Comparison of ENCODE assay signal across 25 mouse cellular contexts in genomic region chr16:87711961-87712360, GRCm38 (mm10). TPM values are rescaled to one million over a fixed set of nuclear protein-coding genes. Genes with fewer than 3 reads are reported as not detected.
A peak's percentile ranks its signal among the peaks of the same experiment; 100 is the strongest.
DNase-seq lines count a peak whose midpoint lies in the region; ATAC-seq lines count a peak whose summit lies in the region.
"Had no signal": no experiment of that assay in that cellular context is flagged by ENCODE, and none has a peak within 500 bp of the region (broad histone marks: within the 10 kb centered on the region; RNA-seq: fewer than 3 reads in every experiment).

No protein-coding gene starts in this region.

- no peak for DNase-seq in heart, postnatal 14 days
- peak; percentile 81 for DNase-seq in 416B (ENCODE audit: low read depth)
- DNase-seq: adrenal gland, postnatal 14 days; cerebellum, adult 8-10 months; cerebellum, postnatal 36 days; forebrain, postnatal 0 days; gastrocnemius, postnatal 36 days; kidney, adult 18-20 months; layer of hippocampus, adult 9-11 months; lung, postnatal 36 days; retina, postnatal 1 day; right cerebral cortex, postnatal 25 days had no signal

- WGBS in heart, embryonic 13.5 days, result 69% methylated on average over 2 of the region's 2 CpGs
- WGBS in liver, embryonic 16.5 days (ENCODE audit: insufficient replicate concordance), result 44% methylated on average over 2 of the region's 2 CpGs
- 72% methylated on average over 2 of the region's 2 CpGs for WGBS in kidney, embryonic 15.5 days

- no peak for ATAC-seq in heart, embryonic 13.5 days (ENCODE audit: extremely low read depth, insufficient number of reproducible peaks, low FRiP score, low TSS enrichment)
- peak; percentile 33 for ATAC-seq in granulocyte monocyte progenitor cell, adult 5-6 weeks (replicated peaks; ENCODE audit: poor library complexity, severe bottlenecking)
- ATAC-seq in liver, embryonic 16.5 days (ENCODE audit: low read depth), result no peak
- no peak for ATAC-seq in kidney, embryonic 15.5 days (replicated peaks; ENCODE audit: low FRiP score)
- no peak for ATAC-seq in erythroid progenitor cell, adult 5-6 weeks (replicated peaks; ENCODE audit: low FRiP score, poor library complexity, severe bottlenecking)
- ATAC-seq: forebrain, postnatal 0 days; midbrain, embryonic 16.5 days had no signal

- no peak overlapping the region for H3K9ac ChIP-seq in heart, embryonic 13.5 days
- H3K9ac ChIP-seq in liver, embryonic 16.5 days (ENCODE audit: low read depth, low read length), result no peak overlapping the region
- no peak overlapping the region for H3K9ac ChIP-seq in kidney, embryonic 15.5 days
- H3K9ac ChIP-seq: forebrain, postnatal 0 days; limb, embryonic 13.5 days; lung, embryonic 15.5 days; neural tube, embryonic 13.5 days had no signal

- H3K27ac ChIP-seq in heart, embryonic 13.5 days (replicated peaks), result no peak overlapping the region; the same call in 1 of the 2 replicates
- peak overlapping the region; percentile 96 for H3K27ac ChIP-seq in liver, embryonic 16.5 days (ENCODE audit: low read length)
- H3K27ac ChIP-seq in kidney, embryonic 15.5 days, result no peak overlapping the region
- H3K27ac ChIP-seq: hindbrain, embryonic 10.5 days; kidney, postnatal 0 days; limb, embryonic 13.5 days; lung, embryonic 15.5 days; midbrain, embryonic 10.5 days; neural tube, embryonic 13.5 days had no signal

- H3K27me3 ChIP-seq in heart, embryonic 13.5 days (replicated peaks), result no peaks in the 10 kb centered on the region
- H3K27me3 ChIP-seq in liver, embryonic 16.5 days (ENCODE audit: control insufficient read depth, insufficient read depth, low read depth, low read length), result no peaks in the 10 kb centered on the region
- H3K27me3 ChIP-seq in kidney, embryonic 15.5 days, result no peaks in the 10 kb centered on the region
- H3K27me3 ChIP-seq: limb, embryonic 13.5 days; lung, embryonic 15.5 days; neural tube, embryonic 13.5 days had no signal

- H3K4me3 ChIP-seq in heart, embryonic 13.5 days, result peak overlapping the region; percentile 24; the same call in 1 of the 2 replicates
- no peak overlapping the region for H3K4me3 ChIP-seq in liver, embryonic 16.5 days (ENCODE audit: low read depth, low read length)
- no peak overlapping the region for H3K4me3 ChIP-seq in kidney, embryonic 15.5 days (replicated peaks)
- H3K4me3 ChIP-seq: hindbrain, embryonic 10.5 days; limb, embryonic 13.5 days; lung, embryonic 15.5 days; midbrain, embryonic 10.5 days; myocyte; neural tube, embryonic 13.5 days had no signal

- H3K4me1 ChIP-seq in heart, embryonic 13.5 days, result peaks cover 85% of the 10 kb centered on the region
- peaks cover 61% of the 10 kb centered on the region for H3K4me1 ChIP-seq in liver, embryonic 16.5 days (ENCODE audit: control insufficient read depth, low read depth, low read length)
- H3K4me1 ChIP-seq in kidney, embryonic 15.5 days, result peaks cover 67% of the 10 kb centered on the region

- peak overlapping the region; percentile 48; the same call in 1 of the 2 replicates for H3K4me2 ChIP-seq in heart, embryonic 13.5 days
- peak overlapping the region; percentile 69; the same call in 1 of the 2 replicates for H3K4me2 ChIP-seq in liver, embryonic 16.5 days (ENCODE audit: low read depth, low read length)
- H3K4me2 ChIP-seq in kidney, embryonic 15.5 days, result no peak overlapping the region
- H3K4me2 ChIP-seq: limb, embryonic 13.5 days; lung, embryonic 15.5 days; neural tube, embryonic 13.5 days had no signal

- no peaks in the 10 kb centered on the region for H3K9me3 ChIP-seq in heart, embryonic 13.5 days
- H3K9me3 ChIP-seq in liver, embryonic 16.5 days (replicated peaks; ENCODE audit: control insufficient read depth, low read length), result no peaks in the 10 kb centered on the region
- no peaks in the 10 kb centered on the region for H3K9me3 ChIP-seq in kidney, embryonic 15.5 days (replicated peaks)
- H3K9me3 ChIP-seq: hindbrain, embryonic 10.5 days; limb, embryonic 13.5 days; lung, embryonic 15.5 days; midbrain, embryonic 10.5 days; neural tube, embryonic 13.5 days had no signal

- intact Hi-C loops in heart, postnatal 14 days (cut with DNase I), result no loop called here

- peaks cover 6% of the 10 kb centered on the region; the same call in 1 of the 2 replicates for H3K36me3 ChIP-seq in heart, embryonic 13.5 days
- H3K36me3 ChIP-seq in liver, embryonic 16.5 days (ENCODE audit: control insufficient read depth, insufficient read depth), result peaks cover 3% of the 10 kb centered on the region; the same call in 1 of the 2 replicates
- peaks cover 8% of the 10 kb centered on the region; the same call in 1 of the 2 replicates for H3K36me3 ChIP-seq in kidney, embryonic 15.5 days
- H3K36me3 ChIP-seq: lung, embryonic 15.5 days had no signal

RNA-seq across cellular contexts. Expression of gene Bach1, which starts 13.2 kb away (rescaled TPM):
- polyA plus RNA-seq in heart, embryonic 13.5 days (2015; fragmentation: Nextera tagmentation; extraction: Ambion mirVana), result 9.2 and 9.5 TPM in 2 replicates
- 10 to 100 TPM; 32.5 to 34.0 TPM for total RNA-seq in heart, postnatal 14 days (2021)
- total RNA-seq in granulocyte monocyte progenitor cell, adult 5-6 weeks (2014; fragmentation: Nextera tagmentation), result 15.2 and 20.2 TPM in 2 replicates
- 29.6 and 29.8 TPM in 2 replicates for total RNA-seq in granulocyte monocyte progenitor cell, adult 5-6 weeks (2017)
- polyA plus RNA-seq in liver, embryonic 16.5 days (2015; fragmentation: Nextera tagmentation; extraction: Ambion mirVana), result 5.8 and 6.6 TPM in 2 replicates
- polyA plus RNA-seq in kidney, embryonic 15.5 days (2015; fragmentation: Nextera tagmentation; extraction: Ambion mirVana), result 11.0 and 13.6 TPM in 2 replicates
- 19.5 and 22.6 TPM in 2 replicates for total RNA-seq in erythroid progenitor cell, adult 5-6 weeks (2015; ENCODE audit: low replicate concordance)
- total RNA-seq in erythroid progenitor cell, adult 5-6 weeks (2017; ENCODE audit: low replicate concordance), result 28.5 and 37.6 TPM in 2 replicates
